Mouse (Mus musculus) kidney, embryonic 16.5 days (tissue): ENCODE measurements at regions not wholly inside any gene's neighbourhood (a gene's known extent, or its start where the extent isn't known, plus 50 kb on each side); places are given as distances from the start of the nearest gene placed in this dataset.
"Not testable (repeated sequence)": the region's sequence is repeated elsewhere in the genome, so short reads cannot be mapped to it uniquely, and the experiment has no call there.

Experiments used
- ATAC-seq: fragments of 200-750 bp; cut with Nextera tagmentation; 2 replicates; pipeline ENCODE4 v1.8.0; 2017; ENCODE audit warnings: moderate TSS enrichment; ENCODE audit not compliant: low FRiP score, low TSS enrichment
- H3K27ac ChIP-seq: fragments of 300-500 bp; sonication (generic); 2 replicates; pipeline ENCODE4 v1.5.1; 2014; ENCODE audit warnings: low read length
- H3K27me3 ChIP-seq: fragments of 300-500 bp; sonication (generic); 2 replicates; pipeline ENCODE4 v1.6.1; 2014; ENCODE audit warnings: low read length, control low read depth, mixed read lengths; ENCODE audit not compliant: insufficient read depth
- H3K36me3 ChIP-seq: fragments of 300-500 bp; sonication (generic); 2 replicates; pipeline ENCODE4 v1.6.1; 2014; ENCODE audit warnings: low read length, control low read depth, mixed read lengths; ENCODE audit not compliant: insufficient read depth
- H3K4me1 ChIP-seq: fragments of 300-500 bp; sonication (generic); 2 replicates; pipeline ENCODE4 v1.6.1; 2014; ENCODE audit warnings: low read length, control low read depth, mixed read lengths; ENCODE audit not compliant: insufficient read depth
- H3K4me2 ChIP-seq: fragments of 300-500 bp; sonication (generic); replicated peaks from 2 replicates; pipeline ENCODE4 v1.6.1; 2014; ENCODE audit warnings: low read depth, low read length
- H3K4me3 ChIP-seq: fragments of 300-500 bp; sonication (generic); 2 replicates; pipeline ENCODE4 v1.5.1; 2014; ENCODE audit warnings: mild to moderate bottlenecking, low read length
- H3K9ac ChIP-seq: fragments of 300-500 bp; sonication (generic); replicated peaks from 2 replicates; pipeline ENCODE4 v1.6.1; 2014; ENCODE audit warnings: low read length
- H3K9me3 ChIP-seq: fragments of 300-500 bp; sonication (generic); 2 replicates; pipeline ENCODE4 v1.6.1; 2016; ENCODE audit warnings: low read length, control low read depth
- WGBS: fragments of 180-500 bp; shearing (Covaris S2); extraction: QIAGEN DNeasy Blood & Tissue Kit; methylation state at CpG from one replicate; pipeline ENCODE4 v1.1.7; 2014; 5-methylcytosine and 5-hydroxymethylcytosine counted together

GRCm38 (mm10) chr13:18651658-18652057 lies 65.4 kb upstream of the Vps41 start:
- no peak overlapping the region for H3K27ac ChIP-seq
- no peak overlapping the region for H3K9ac ChIP-seq
- no peaks in the 10 kb centered on the region for H3K36me3 ChIP-seq
- H3K4me2 ChIP-seq: no peak overlapping the region
- WGBS: 95% methylated on average over 1 of the region's 1 CpGs
- no peaks in the 10 kb centered on the region for H3K4me1 ChIP-seq
- no peak overlapping the region for H3K4me3 ChIP-seq
- H3K9me3 ChIP-seq: no peaks in the 10 kb centered on the region
- no peaks in the 10 kb centered on the region for H3K27me3 ChIP-seq
- ATAC-seq: no peak

DNA sequence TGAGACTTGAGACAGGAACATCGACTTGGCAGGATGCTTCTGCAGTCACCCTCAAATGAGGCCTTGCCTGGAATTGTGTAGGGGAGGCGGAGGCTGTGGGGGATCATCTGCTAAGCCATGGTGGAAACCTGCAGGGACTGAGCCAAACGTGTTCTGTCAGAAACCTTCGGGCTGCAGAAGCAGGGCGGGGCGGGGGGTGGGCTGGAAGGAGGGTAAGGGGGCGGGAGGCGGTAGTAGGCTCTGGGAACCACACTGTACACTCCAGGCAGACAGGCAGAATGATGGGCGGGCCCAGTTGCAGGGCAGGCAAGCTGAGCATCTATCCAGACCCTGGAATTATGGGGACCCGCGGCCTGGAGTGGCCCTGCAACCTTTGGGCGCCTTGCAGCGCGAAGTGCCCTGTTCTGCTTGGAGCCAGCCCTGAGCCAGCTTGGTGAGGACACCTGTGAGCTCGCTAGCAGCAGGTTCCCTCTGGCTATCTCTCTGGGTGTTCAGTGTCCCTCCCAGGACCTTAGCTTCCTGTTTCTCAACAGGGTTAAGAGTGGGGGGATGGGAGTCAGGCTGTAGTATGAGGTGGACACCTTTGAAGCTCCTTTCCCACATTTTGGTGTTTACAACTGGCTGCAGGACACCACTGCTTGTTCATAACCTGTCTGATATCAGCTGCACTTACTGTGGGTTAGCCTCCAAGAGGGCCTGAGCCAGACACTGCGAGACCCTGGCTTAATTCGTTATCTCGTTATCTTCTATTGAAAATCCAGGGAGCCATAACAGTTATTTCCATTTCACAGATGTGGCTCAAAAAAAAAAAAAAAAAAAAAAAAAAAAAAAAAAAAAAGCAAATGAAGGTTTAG lies 102.1 kb upstream of the Vps41 start:
- H3K9ac ChIP-seq: no peak overlapping the region
- H3K4me2 ChIP-seq: peak overlapping the region; percentile 29
- ATAC-seq: peak; percentile 71
- H3K4me3 ChIP-seq: peak overlapping the region; percentile 15
- H3K27me3 ChIP-seq: no peaks in the 10 kb centered on the region
- no peak overlapping the region for H3K27ac ChIP-seq
- H3K9me3 ChIP-seq: no peaks in the 10 kb centered on the region
- H3K36me3 ChIP-seq: no peaks in the 10 kb centered on the region
- 14% methylated on average over 18 of the region's 18 CpGs for WGBS
- peaks cover 5% of the 10 kb centered on the region; the same call in 1 of the 2 replicates for H3K4me1 ChIP-seq

DNA sequence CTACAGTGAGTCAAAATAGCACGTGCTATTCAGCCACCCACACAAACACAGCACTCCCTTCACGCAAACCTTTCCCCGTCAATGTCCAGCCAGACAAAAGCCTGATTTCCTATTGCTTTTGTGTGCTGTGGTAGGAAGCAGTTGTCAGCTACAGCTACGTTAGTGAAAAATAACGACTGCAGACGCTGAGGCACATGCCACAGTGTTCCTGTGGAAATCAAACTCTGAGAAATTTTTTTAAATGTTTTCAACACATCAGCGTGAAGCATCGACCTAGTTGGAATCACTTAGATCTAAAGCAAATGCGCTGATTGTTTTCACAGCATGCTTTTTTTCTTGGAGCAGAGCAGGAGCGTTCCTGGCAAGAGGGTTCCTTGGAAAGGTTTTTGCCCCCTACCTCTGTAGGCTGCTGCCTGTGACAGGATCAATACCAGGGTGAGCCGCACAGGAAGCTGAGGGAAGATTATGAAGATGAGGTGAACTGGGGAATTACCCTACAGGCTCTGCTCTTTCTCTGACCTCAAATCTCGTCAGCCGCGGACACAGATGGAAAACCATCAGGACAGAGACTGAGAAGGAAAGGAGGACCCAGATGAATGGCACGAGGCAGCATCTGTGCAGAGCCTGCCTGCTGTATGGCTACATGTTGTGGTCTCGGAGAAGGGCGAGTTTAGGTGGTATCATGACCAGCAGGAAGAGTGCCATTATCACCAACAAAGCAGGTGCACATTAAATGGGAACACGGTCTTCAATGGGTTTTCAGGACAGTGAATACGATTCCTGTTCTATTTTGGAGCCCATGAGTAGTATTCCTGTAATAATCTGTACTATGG lies 136.2 kb upstream of the Vps41 start:
- no peaks in the 10 kb centered on the region for H3K4me1 ChIP-seq
- H3K9ac ChIP-seq: no peak overlapping the region
- no peak for ATAC-seq
- no peaks in the 10 kb centered on the region for H3K36me3 ChIP-seq
- no peaks in the 10 kb centered on the region for H3K27me3 ChIP-seq
- H3K4me3 ChIP-seq: no peak overlapping the region
- WGBS: 53% methylated on average over 19 of the region's 19 CpGs
- H3K4me2 ChIP-seq: no peak overlapping the region
- H3K27ac ChIP-seq: no peak overlapping the region
- H3K9me3 ChIP-seq: no peaks in the 10 kb centered on the region

- Histone ChIP-seq H3K9ac (no peak overlapping the region), H3K36me3 (no peaks in the 10 kb centered on the region), H3K9me3 (no peaks in the 10 kb centered on the region), H3K27ac (no peak overlapping the region), H3K4me3 (no peak overlapping the region), H3K27me3 (no peaks in the 10 kb centered on the region), H3K4me2 (no peak overlapping the region), H3K4me1 (no peaks in the 10 kb centered on the region)
- 75% methylated on average over 4 of the region's 4 CpGs for WGBS
- ATAC-seq: no peak
These were observed 141.1 kb upstream of the Vps41 start for GRCm38 (mm10) chr13:18576016-18576415.

GRCm38 (mm10) chr13:18575599-18575998 lies 141.5 kb upstream of the Vps41 start:
- Histone ChIP-seq H3K27me3 (no peaks in the 10 kb centered on the region), H3K9ac (no peak overlapping the region), H3K4me3 (no peak overlapping the region), H3K4me1 (no peaks in the 10 kb centered on the region), H3K36me3 (no peaks in the 10 kb centered on the region), H3K4me2 (no peak overlapping the region), H3K27ac (no peak overlapping the region), H3K9me3 (no peaks in the 10 kb centered on the region)
- 11% methylated on average over 5 of the region's 5 CpGs for WGBS
- no peak for ATAC-seq

DNA sequence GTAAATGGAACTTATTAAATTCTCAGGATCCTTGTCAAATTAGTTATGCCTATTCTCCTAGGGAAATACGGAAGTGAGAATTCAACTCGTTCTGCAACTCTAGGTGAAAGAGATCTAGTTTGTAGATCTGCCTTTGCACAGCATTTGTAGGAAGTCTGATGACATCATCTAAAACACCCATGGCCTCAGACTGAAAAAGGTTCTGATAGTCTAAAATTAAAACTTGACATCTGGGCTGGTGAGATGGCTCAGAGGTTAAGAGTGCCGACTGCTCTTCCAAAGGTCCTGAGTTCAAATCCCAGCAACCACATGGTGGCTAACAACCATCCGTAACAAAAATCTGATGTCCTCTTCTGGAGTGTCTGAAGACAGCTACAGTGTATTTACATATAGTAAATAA lies 144.5 kb upstream of the Pou6f2 start:
- ATAC-seq, H3K36me3 ChIP-seq, H3K9me3 ChIP-seq, H3K9ac ChIP-seq, H3K4me1 ChIP-seq, H3K4me3 ChIP-seq, H3K27me3 ChIP-seq, H3K4me2 ChIP-seq, H3K27ac ChIP-seq: not testable (repeated sequence)
- 88% methylated on average over 4 of the region's 4 CpGs for WGBS

GRCm38 (mm10) chr13:18530509-18530908 lies 133.0 kb upstream of the Pou6f2 start:
- H3K4me2 ChIP-seq: no peak overlapping the region
- no peak overlapping the region for H3K27ac ChIP-seq
- WGBS: 57% methylated on average over 1 of the region's 1 CpGs
- ATAC-seq: no peak
- no peaks in the 10 kb centered on the region for H3K4me1 ChIP-seq
- H3K36me3 ChIP-seq: no peaks in the 10 kb centered on the region
- H3K9ac ChIP-seq: no peak overlapping the region
- H3K27me3 ChIP-seq: no peaks in the 10 kb centered on the region
- no peak overlapping the region for H3K4me3 ChIP-seq
- no peaks in the 10 kb centered on the region for H3K9me3 ChIP-seq

DNA sequence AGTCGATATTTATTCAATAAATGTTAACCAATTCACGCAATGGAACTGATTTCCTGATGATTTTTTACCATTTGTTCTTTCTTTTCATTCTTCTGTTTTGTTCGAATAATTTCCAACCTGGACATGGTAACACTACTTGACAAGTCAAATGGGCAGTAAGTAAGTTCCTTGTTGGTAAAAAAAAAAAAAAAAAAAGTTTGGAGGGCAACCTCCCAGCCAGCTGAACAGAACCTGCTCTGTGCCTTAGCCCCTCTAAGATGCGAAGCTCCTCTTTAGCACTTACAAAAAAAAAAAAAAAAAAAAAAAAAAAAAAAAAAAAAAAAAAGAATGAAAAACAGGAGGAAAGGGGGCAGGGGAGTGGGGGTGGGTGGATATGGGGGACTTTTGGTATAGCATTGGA lies 100.7 kb upstream of the Pou6f2 start:
- WGBS: 30% methylated on average over 4 of the region's 4 CpGs
- Histone ChIP-seq H3K9ac (no peak overlapping the region), H3K4me3 (no peak overlapping the region), H3K27me3 (peaks cover 17% of the 10 kb centered on the region; the same call in 1 of the 2 replicates), H3K4me2 (no peak overlapping the region), H3K36me3 (no peaks in the 10 kb centered on the region), H3K27ac (no peak overlapping the region), H3K9me3 (peaks cover 7% of the 10 kb centered on the region; the same call in 1 of the 2 replicates), H3K4me1 (no peaks in the 10 kb centered on the region)
- ATAC-seq: no peak

GRCm38 (mm10) chr13:18497582-18498157 lies 100.2 kb upstream of the Pou6f2 start:
- 31% methylated on average over 5 of the region's 5 CpGs for WGBS
- no peak overlapping the region for H3K9ac ChIP-seq
- H3K27me3 ChIP-seq: peaks cover 17% of the 10 kb centered on the region; the same call in 1 of the 2 replicates
- no peak for ATAC-seq
- no peaks in the 10 kb centered on the region for H3K36me3 ChIP-seq
- no peak overlapping the region for H3K4me3 ChIP-seq
- H3K4me1 ChIP-seq: no peaks in the 10 kb centered on the region
- no peak overlapping the region for H3K4me2 ChIP-seq
- H3K27ac ChIP-seq: no peak overlapping the region
- peaks cover 7% of the 10 kb centered on the region; the same call in 1 of the 2 replicates for H3K9me3 ChIP-seq
